Mouse (Mus musculus) naive thymus-derived CD4-positive, alpha-beta T cell, adult 2 months (primary cell): ENCODE measurements around the gene Sike1.
A peak's percentile ranks its signal among the peaks of the same experiment; 100 is the strongest.

Experiments used
- DNase-seq: peaks from one replicate; pipeline ENCODE4 v3.0.0-alpha.2; 2011; ENCODE audit warnings: low read depth

Sike1 gene

DNA sequence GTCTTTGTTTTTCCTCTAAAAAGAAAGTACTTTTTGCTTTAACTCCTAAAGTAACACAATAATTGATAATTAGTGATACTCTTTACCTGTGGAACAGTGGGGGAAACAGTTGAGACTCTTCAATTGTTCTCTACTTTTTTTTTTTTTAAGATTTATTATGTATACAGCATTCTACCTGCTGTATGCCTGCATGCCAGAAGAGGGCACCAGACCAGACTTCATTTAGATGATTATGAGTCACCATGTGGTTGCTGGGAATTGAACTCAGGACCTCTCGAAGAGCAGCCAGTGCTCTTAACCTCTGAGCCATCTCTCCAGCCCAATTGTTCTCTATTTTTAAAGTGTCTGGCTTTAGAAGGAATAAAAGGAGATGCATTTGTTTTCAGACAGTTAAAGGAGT is 30.7 kb downstream of the Sike1 start:
- DNase-seq = peak; percentile 77

GRCm38 (mm10) chr3:103040285-103040684 is 44.8 kb downstream of the Sike1 start:
- no peak for DNase-seq

DNA sequence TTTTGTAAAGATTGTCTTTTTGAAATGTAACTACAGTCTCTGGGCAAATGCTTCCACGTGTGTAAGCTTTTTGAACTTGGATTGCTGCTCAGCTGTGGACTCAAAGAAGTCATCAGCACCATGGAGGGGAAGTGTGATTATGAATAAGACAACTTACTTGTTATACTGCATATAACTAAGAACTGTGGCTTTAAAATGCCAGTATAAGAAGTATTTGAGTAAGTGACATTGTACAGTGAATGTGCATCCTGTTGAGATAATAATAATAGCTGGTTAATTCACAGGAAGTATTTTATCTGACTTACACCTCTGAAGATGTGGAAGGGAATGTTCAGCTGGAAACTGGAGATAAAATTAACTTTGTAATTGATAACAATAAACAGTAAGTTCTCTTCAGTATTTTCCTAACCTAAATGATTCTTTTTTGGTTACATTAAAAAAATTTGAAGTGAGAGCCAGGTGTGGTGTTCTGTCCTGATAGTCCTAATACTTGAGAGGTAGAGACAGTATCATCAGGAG is 45.4 kb downstream of the Sike1 start:
- no peak for DNase-seq

DNA sequence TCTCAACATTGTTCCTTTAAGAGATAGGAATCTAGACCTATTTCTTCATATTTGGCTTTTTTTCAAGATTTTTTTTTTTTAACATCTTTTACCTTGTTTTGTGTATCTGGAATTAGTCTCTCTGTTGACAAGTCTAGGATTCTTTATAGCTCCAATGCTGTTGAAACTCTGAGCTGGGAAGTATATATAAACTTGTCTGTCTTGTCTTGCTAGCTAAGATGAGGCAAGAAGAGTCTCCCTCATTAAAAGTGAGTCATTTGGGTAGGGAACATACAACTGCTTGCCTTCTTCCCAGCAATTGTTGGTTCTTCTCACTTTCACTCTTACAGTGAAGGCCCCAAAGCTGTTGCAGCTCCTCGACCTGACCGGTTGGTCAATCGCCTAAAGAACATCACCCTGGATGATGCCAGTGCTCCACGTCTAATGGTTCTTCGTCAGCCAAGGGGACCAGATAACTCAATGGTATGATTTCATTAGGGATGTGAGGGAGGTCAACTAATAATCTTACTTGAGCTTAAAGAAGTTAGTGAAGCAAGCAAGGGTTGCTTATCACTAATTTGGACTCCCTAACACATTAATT is 60.6 kb downstream of the Sike1 start:
- no peak for DNase-seq

- DNase-seq = no peak
Observed at GRCm38 (mm10) chr3:103057752-103058151, 62.2 kb downstream of the Sike1 start.
